Mouse (Mus musculus) lung, adult 18-20 months (tissue): ENCODE data around the gene Pdhx.

ENCODE experiments used
- DNase-seq, 2 experiments: peaks; one replicate each; pipeline ENCODE4 v3.0.0; 2022; ENCODE audit warnings: mixed read lengths in 2 of 2

Gene Pdhx

DNA sequence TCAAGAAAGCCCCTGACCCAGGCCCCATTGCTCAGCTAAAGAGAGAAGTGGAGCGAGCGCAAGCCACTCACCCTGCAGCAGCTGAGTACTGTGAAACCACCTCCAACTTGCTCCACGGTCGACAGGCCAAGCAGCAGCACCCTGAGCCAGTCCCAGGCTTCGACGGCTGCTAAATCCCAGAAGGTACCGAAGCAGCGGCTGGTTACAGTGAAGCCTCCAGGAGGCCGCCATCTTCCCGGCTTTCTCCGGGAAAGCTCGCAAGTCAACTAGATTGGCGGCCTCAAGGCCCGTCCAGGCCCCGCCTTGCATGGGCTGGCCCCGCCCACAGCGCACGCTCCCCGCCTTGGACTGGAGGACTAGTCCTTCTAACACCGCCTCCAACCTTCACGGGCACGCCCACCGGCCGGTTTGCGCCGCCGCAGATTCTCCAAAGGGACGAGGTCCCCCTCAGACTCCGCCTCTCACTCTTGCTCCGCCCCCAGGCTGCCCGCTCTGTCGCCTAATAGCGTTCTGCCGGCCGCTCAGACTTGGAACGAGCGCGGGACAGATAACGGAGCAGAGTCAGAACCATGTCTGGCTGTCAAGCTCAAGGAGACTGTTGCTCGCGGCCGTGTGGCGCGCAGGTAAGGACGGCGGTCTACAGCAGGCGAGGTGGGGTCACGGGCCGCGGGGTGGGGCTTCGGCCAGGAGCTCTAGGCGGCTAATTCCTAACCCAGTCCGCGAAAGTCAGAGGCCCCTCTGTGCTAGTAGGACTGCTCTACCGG, at the start of gene Pdhx, which contains the start of gene Apip:
TSS of gene Pdhx (minus strand) at position 295 of the 764 bp plus-strand sequence.
TSS of gene Apip (plus strand) at position 457 of the 764 bp plus-strand sequence.
- DNase-seq = peak; percentile 100

DNA sequence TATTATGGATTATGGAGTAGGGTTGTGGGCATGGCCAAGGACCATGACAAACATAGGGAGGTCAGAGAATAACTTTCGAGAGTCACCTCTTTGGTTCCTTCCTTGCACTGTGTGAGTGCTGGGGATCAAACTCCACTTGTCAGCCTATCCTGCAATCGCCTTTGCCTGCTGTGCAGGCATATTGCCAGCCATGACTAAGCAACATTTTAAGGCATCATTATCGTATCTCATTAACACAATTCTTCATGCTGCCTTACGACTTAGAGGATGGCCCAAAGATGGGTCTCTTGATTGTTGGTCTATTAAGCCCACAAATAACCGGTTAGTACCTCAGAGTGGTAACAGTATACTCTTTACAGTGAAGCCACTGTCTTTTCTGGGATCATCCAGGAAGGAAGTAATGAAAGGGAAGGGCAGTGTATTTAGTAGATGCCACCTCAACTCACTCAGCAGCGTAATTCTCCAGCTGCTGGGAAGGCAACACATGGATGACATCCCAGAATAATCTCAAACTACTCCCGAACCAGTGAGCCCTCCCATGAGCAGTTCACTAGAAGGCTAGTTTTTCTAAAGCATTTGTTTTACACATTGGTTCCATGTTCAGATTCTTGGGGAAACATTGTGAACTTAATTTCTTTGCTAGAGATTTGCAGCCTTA, 46.0 kb upstream of the Pdhx start:
- DNase-seq = no peak

DNA sequence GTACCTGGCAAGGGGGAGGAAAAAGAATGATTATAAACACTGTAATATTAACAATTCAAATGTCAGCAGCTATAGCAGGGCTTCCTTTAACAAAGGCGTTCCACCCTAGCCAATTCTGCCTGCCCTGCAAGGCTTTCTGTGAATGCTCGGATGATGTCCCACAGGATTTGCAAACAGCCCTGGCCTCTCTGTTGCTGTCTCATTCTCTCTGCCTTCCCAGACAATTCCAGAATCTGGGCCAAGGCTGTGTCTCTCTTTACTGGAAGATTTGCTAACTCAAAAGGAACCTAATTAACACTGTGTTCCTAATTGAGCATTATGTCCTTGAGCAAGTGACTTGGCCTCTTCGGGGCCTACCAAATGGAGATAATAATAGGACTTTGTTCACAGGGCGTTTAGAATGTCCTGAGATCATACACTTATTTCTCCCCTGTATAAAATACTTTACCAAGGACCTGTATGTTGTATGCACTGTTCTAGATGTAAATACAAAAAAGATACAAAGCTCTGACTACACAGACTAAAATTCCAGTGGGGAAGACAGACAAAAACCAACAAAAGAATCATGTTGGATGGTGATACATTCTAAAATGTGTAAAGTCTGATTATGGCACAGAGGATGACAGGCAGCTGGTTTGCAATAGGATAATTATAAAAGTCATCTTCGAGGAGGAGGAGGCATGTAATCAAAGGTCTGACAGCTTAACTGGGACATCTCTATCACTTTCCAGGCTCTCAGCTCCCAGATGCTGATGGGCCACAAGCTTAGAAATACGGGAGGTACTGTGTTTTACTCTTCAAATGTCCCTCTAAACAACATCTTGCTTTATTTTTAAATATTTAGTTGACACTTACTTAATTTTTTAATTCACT, 45.2 kb upstream of the Pdhx start:
- no peak for DNase-seq

DNA sequence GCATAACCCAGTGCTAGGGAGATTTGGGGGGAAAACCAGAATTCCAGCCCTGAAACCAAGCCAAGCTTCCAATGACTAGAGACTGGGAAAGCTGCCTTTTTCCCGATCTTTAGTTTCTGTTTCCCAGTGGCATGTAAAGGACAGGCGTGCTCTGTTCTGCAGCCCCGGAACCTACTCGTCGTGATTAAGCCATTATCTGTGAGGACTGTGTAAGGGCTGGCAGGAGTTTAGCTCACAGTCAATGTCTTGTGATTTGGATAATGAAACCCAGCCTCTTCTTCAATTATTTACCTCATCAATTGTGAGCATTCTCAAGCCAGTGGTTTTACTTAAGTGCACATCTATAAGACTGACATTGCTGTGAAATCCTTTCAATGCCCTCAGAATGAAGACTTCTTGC, 43.9 kb upstream of the Pdhx start:
- no peak for DNase-seq

DNA sequence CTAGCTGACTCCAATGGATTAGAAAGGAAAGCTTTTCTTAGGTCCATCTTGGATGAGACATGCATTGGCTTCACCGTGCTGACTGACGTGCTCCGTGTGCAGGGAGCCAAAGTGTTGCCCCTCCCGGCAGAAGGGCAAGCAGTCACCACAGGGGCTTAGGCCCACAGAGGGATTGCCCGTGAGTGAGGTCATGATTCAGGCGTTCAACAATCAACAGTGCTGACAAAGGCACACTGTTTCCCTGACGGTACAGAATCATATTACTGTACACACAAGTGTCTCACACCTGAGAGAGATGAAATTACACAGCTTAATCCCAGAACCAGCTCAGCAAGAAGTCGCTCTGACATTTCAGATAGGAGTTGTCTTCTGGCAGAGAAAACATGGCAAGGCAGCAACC, 38.4 kb upstream of the Pdhx start:
- DNase-seq = peak in 1 of 2 experiments; percentile 28

DNA sequence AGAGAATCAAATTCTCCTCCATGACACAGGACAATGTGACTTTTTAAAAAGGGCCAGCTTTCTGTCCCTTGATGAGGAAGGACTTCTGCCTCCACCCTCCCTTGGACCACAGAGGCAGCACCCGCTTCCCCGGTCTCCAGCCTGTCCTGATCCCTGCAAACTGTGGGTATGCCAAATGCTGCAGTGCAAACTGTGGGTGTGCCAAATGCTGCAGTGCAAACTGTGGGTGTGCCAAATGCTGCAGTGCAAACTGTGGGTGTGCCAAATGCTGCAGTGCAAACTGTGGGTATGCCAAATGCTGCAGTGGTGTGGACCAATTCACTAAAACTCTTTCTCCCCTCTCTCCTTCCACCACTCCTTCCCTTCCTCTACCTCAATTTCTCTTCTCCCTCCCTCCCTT, 32.9 kb upstream of the Pdhx start:
- no peak for DNase-seq

DNA sequence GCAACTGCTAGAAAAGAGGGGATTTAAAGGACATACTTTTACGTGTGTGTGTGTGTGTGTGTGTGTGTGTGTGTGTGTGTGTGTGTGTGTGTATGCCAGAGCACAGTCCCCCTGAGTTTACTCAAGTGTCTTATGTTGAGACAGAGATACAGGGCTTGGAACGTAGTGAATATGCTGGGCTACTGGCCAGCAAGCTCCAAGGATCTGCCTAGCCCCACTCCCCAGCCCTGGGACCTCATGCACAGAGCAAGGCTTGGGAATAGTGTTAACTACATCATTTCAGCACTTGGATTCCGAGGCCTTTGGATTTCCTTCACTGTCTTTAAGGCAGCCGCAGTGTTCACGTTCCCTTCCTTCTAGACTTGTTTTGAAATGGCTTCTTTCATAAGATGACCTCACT, 29.3 kb upstream of the Pdhx start:
- no peak for DNase-seq

DNA sequence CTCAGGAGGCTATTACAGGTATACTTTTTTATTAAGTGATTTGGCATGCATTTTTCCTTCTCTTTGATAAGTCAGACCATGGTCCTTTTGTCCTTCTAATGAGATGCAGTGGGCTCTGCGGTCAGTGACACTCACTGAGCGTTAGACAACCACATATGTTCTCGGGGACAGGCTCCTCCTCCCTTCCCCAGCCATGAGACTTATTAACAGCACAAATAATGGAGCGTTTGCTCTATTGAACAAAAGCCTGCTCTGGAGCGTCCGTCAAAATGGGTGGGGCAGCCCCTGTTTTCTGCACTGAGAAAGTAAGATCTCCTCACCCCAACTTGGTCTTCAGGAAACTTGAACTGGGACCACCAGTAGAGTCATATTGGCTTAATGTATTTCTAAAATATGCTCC, 16.2 kb upstream of the Pdhx start:
- no peak for DNase-seq

DNA sequence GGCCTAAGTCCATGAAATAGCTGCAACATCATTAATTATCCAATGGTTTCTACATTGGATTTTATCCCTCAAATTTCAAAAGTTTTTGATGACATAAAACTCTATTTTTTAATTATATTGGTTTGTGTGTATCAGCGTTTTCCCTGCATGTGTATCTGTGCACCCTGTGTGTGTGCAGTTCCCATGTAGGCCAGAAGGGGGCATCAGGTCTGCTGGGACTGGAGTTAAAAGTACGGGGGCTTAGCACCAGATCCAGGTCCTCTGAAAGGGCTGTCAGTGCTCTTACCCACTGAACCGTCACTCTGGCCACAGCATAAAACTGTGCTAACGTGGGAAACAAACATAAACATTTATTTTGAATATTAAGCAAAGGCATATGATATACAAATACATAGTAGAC, 14.8 kb upstream of the Pdhx start:
- no peak for DNase-seq

DNA sequence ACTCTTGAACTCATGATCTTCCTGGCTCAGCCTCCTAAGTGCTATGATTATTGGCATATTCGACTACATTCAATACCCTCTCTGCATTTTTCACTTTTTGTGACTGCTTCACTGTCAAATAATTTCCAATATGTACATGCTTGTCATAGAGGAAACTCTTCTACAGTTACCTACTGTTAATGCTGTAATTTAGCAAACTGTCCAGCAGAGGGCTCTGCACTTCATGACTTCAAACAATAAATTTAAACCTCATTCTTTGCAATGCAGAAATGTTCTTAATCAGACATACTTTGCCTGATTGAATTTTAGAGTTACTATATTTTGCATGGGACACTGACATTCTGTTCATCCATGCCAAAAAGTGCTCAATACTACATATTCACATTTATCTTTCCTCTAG, 13.1 kb upstream of the Pdhx start:
- peak in 1 of 2 experiments; percentile 26 for DNase-seq

DNA sequence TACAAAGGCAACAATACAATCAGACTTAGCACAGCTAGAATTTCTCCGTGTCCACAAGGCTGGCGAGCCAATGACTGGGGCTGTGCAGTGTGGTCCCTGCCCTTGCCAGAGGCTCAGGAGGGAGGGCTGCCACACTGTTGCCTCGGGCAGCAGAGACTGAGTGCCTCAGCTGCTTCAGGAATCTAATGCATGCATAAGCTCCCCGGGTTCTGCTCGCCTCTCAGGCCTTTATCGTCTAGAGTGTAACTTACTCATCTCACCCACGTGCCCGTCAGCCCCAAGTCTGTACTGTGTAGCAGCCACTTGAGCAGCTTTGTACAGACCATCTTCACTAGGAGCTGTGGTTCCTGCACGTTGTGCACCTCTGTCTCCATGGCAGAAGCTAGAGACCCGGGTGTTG, 12.3 kb upstream of the Pdhx start:
- DNase-seq = no peak

DNA sequence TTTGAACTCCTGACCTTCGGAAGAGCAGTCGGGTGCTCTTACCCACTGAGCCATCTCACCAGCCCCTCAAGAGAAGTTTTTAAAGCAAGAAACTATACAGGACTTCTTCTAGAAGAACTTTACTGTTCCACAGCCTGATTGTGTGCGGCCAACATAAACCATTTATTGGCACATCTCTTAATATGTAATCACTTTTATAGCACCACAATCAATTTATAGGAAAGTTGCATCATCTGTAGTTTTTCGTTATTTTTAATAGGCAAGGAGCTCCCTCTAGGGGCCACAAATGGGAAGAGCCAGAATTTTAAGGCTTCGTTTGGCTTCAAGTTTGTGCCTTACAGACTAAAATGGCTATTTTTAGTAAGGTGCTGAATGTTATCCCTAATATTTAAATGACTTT, 11.1 kb upstream of the Pdhx start:
- no peak for DNase-seq

DNA sequence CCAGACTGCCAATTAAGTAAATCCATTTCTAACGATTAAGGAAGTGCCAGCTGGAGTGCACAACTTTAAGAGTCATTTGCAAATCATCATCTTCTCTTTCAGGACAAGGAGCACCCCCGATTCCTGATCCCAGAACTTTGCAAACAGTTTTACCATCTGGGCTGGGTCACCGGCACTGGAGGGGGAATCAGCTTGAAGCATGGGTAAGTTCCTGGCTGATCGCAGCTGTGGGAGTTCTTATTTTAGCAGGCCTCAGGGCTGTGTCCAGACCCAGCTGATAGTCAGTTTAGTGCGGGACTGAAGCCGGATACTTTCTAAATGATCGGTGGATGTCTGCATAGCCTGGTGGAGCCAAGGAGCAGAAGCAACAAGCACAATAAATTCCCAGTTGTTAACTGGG, 9.5 kb upstream of the Pdhx start:
- no peak for DNase-seq

DNA sequence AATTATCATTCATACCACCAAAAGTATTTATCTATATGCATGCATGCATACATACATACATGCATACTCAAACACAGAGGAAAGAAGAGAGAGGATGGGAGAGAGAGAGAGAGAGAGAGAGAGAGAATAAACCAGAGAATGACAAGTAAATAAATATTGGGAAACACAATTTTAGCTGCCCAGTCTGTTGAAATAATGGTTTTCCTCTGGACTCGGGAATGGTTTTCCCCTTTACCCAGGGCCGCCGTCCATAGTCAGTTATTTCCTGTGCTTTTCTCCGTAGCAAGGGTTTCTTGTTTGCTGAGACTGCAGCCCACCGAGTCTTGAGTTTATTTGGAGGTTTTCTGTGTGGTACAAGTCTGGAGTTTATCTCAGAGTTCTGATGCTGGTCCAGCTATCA, 8.4 kb upstream of the Pdhx start:
- DNase-seq = no peak

DNA sequence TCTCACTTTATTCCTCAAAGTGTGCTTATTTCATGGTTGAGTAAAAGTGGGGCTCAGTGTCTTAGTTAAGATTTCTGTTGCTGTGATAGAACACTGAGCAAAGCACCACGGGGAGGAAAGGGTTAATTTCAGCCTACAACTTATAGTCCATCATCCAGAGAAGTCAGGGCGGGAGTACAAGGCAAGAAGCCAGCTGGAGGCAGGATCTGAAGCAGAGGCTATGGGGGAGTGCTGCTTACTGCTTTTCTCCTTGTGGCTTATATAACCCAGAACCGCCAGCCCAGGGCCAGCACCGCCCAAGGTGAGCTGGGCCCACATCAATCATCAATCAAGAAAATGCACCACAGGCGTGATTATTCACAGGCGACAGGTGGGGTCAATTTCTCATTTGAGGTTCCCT, 7.8 kb upstream of the Pdhx start:
- DNase-seq = no peak

DNA sequence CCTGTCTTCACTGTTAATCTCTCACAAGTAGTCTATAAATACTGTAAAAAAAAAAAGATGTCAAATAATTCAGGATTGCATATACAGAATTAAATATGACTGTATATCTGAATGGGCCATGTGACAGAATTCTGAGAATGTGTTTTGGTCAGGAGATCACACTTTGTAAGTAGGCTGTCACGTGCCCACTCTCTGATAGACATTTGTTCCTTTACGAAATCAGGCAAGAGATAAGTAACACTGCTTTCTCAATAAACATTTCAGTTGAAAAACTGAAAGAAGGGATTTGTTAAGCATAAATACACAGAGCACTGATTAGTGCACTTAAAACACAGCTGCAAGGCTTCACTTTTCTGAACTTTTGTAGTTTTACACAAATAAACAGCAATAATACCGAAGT, 2.7 kb downstream of the Pdhx start:
- no peak for DNase-seq

DNA sequence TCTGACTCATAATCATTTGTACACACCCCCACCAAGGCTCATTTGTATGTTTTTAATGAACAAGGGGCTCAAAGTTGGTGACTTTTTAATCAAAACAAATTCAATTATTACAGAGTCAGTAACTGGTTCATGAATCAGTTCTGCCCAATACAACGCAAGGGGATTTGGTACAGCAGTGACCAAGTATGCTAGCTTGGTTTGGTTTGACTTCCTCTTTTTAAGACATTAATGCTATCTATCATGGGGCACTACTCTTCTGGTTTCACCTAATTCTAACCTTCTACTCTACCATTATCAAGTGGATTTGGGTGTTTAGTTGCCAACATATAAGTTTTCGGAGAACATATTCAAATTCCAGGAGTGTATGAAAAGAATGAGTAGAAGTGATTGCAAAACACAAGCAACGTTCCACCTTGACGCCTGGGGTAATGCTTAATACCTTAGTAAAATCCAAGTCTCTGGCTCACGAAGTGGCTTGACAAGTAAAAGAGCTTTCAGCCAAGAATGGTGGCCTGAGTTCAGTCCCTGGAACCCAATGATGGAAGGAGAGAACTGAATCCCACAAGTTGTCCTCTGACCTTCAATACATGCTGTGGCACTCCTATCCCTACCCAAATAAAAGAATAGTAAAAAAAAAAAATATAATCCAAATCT, 3.4 kb downstream of the Pdhx start:
- DNase-seq = no peak

DNA sequence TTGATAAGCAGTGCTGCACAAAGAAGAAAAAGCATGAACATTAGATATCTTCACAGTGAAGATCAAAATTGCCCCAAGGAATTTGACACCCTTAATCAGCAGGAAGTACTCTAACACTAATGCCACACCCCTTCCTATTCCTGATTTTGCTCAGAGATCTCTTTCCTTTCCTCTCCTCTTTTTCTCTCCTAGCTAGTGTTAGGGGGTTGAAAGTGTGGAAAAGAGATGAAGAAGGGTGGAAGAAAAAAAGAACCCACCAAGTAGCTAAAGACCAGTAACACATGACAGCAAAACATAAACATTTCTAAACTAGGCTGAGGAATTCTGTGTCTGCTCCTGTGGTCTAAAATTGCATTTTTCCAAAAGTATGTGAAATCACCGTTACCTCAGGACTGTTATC, 4.7 kb downstream of the Pdhx start:
- no peak for DNase-seq

DNA sequence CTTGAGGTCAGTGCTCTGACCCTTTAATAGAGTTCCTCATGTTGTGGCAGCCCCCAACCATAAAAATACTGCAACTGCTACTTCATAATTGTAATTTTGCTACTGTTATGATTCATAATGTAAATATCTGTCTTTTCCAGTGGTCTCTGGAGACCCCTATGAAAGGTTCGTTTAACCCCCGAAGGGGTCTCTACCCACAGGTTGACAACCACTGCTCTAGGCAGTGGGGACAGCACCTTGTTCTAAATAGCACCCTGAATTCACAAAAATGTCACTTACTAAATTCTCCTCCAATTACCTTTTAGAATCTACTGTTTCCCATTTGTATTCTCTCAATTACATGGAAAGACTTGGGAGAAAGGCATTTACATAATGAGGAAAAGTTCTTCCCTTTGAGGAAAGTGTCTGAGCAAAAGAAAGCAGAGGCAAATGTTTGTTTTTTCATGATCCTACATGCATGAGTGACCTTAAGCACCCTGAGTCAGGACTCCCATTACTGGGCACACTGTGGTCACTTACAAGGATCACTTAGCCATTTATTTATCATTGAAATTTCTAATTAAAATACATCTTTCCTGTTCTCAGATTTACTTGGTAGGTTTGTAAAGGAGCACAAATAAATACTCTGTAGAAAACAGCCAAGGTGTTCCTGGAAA, 5.6 kb downstream of the Pdhx start:
- no peak for DNase-seq

DNA sequence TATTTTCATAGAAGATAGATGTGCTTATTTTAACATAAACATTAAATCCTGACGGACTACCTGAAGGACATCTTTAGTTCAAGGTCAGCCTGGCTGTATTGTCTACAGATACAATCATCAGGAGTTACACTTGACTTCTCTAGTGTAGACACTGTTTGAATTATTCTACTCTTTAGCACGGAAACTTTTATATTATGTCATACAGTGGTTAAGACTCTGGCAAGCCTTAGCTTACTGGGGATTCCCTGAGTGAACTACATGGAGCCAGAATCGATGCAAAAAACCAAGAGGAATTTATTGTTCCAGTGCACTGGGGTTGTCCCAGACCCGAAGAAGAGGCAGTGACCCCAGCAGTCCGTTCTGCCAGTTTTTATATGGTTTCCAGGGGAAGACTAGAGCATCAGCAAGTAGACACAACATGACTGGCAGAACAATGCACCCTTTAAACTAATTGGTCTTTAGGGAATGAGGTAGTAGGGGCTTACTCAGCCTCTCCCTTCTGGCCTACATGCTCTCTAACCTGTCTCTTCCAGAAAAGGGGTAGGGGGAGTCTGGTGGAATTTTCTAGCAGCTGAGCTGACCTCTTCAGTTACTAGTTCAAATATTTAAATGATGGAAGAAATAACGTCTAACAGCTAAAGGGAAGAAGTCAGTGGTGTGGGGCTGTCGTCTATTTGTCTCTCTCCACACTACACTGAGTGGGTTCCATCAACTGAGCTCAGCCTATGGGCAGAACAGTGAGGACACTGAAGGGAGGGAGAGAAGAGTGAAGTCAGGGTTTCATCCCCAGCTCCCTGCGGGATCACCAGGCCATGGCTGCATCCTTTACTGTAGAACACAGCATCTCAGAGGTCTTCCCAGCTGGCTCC, 6.4 kb downstream of the Pdhx start:
- no peak for DNase-seq

DNA sequence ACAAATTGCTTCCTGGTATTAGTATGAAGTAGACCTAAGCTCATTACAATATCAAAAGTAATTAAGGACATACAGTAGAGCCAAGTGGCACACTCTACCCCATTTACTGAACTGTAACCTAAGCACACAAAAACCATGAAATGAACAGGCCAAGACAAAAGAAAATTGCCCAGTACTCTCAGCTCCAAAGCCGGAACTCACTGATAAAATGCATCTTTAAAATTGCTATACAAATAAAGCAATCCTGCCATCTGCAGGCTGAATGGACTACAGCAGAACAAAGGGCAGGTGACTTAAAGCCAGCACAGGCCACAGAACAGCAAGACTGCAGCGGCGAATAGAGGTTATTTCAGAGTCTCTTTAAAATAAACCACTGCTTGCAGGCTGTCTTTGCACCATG, 10.4 kb downstream of the Pdhx start:
- DNase-seq = peak in 1 of 2 experiments; percentile 61

DNA sequence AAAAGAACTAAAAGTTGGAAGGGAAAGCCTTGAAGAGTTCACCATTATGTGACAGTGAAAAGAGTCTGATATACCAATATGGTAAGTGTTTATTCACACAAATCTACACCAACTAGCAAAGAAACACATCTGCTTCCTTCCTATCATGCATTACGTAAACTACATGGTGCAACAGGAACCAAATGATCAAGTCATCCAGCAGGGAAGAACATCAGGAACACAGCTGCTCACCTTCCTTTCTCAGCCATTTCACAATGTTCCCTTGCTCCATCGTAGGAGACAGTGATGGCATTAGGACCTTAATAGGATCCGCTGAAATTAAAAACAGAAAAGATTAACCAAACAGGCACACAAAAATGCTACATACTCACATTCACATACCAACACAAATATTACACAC, 15.0 kb downstream of the Pdhx start:
- no peak for DNase-seq
